Mouse (Mus musculus): Measurements from ENCODE around the gene Gtf2h4.

- TF ChIP-seq CTCF (IDR thresholded peaks at IDR 0.05; ENCODE audit: low read depth) (no peak), EP300 (optimal IDR thresholded peaks at IDR 0.05) (no peak)
These were observed 1.7 kb downstream of the Gtf2h4 start for GRCm38 (mm10) chr17:35671846-35672245.

All from stomach, postnatal 0 days (tissue).